Mouse (Mus musculus) heart, postnatal 4 days (tissue): ENCODE measurements around the gene Slc25a24. TPM values are rescaled to one million over a fixed set of nuclear protein-coding genes. Genes with fewer than 3 reads are reported as not detected.

Experiments used
- DNase-seq: peaks from one replicate; pipeline ENCODE4 v3.0.0; 2021
- total RNA-seq, 2 experiments: library from RNA; stranded (reverse); gene quantifications; 2 replicates each; pipeline ENCODE4 v1.2.3; 2021

Slc25a24 gene
- total RNA-seq, 2 experiments from 2014 or later = 18.8 to 21.3 TPM

GRCm38 (mm10) chr3:109171070-109171778 is 48.3 kb downstream of the Slc25a24 start:
- peak; percentile 76 for DNase-seq

- no peak for DNase-seq
Observed at GRCm38 (mm10) chr3:109174394-109174793, 51.4 kb downstream of the Slc25a24 start.

GRCm38 (mm10) chr3:109178705-109179104 is 55.8 kb downstream of the Slc25a24 start:
- no peak for DNase-seq

GRCm38 (mm10) chr3:109179528-109180076 is 56.7 kb downstream of the Slc25a24 start:
- no peak for DNase-seq

- no peak for DNase-seq
Observed at GRCm38 (mm10) chr3:109196166-109196565, 73.2 kb downstream of the Slc25a24 start.

GRCm38 (mm10) chr3:109199280-109199679 is 76.3 kb downstream of the Slc25a24 start:
- DNase-seq = peak; percentile 17

- DNase-seq = no peak
Observed at GRCm38 (mm10) chr3:109212322-109212721, 89.4 kb downstream of the Slc25a24 start.

GRCm38 (mm10) chr3:109216352-109216751 is 93.4 kb downstream of the Slc25a24 start:
- DNase-seq = no peak

Other genes with a start within 250 kb of the Slc25a24 start
- gene Fndc7, start 233.1 kb upstream of the Slc25a24 start, total RNA-seq = under 1 TPM; 0.09 to 0.14 TPM
- 10 to 100 TPM; 31.8 to 36.2 TPM for gene Prpf38b, start 211.4 kb upstream of the Slc25a24 start, total RNA-seq
- gene Henmt1, start 183.3 kb upstream of the Slc25a24 start, total RNA-seq = not detected
- not detected for gene Gm9857, start 182.7 kb upstream of the Slc25a24 start, total RNA-seq
- 10 to 100 TPM; 21.2 to 22.9 TPM for gene Fam102b, start 95.5 kb upstream of the Slc25a24 start, total RNA-seq
- not detected for gene Slc25a54, start 42.7 kb upstream of the Slc25a24 start, total RNA-seq
- 10 to 100 TPM; 12.2 to 12.6 TPM for gene Vav3, start 217.5 kb downstream of the Slc25a24 start, total RNA-seq